Mouse (Mus musculus): ENCODE measurements at regions not wholly inside any gene's neighbourhood (a gene's known extent, or its start where the extent isn't known, plus 50 kb on each side); places are given as distances from the start of the nearest gene placed in this dataset.
"Not testable (repeated sequence)": the region's sequence is repeated elsewhere in the genome, so short reads cannot be mapped to it uniquely, and the experiment has no call there.

GRCm38 (mm10) chr8:71779380-71779779 lies 53.9 kb upstream of the Fcho1 start:
- not testable (repeated sequence) for TF ChIP-seq CTCF, EP300 (IDR thresholded peaks at IDR 0.05)
